Mouse (Mus musculus): ENCODE results near the gene Olfr930.

GRCm38 (mm10) chr9:38953401-38954123 is 24.0 kb downstream of the Olfr930 start:
- TF ChIP-seq POLR2A (IDR thresholded peaks at IDR 0.05; ENCODE audit: low read depth, low read length) (no peak), CTCF (IDR thresholded peaks at IDR 0.05; ENCODE audit: borderline replicate concordance, insufficient read depth, low read length) (no peak)
